Mouse (Mus musculus): ENCODE measurements around the gene Olfr1357. TPM values are rescaled to one million over a fixed set of nuclear protein-coding genes. Genes with fewer than 3 reads are reported as not detected.

The Olfr1357 gene
- total and polyA plus RNA-seq, 3 experiments, result 0.16 TPM; not detected in 2

- peaks cover 57% of the 10 kb centered on the region for H3K36me3 ChIP-seq (replicated peaks)
- no peaks in the 10 kb centered on the region for H3K9me3 ChIP-seq (replicated peaks)
- H3K4me3 ChIP-seq (ENCODE audit: low read depth, low read length), result no peak overlapping the region
- H3K4me1 ChIP-seq (ENCODE audit: insufficient read depth, low read depth, low read length), result peaks cover 33% of the 10 kb centered on the region
- DNase-seq (ENCODE audit: low spot score) (no peak), ATAC-seq (ENCODE audit: extremely low read depth, insufficient number of reproducible peaks, low FRiP score, poor library complexity, severe bottlenecking) (no peak)
- H3K27me3 ChIP-seq (ENCODE audit: insufficient read depth, low read length), result no peaks in the 10 kb centered on the region
- TF ChIP-seq CTCF (IDR thresholded peaks at IDR 0.05; ENCODE audit: low read depth, low read length), result no peak
- no peak for TF ChIP-seq GATA1 (IDR thresholded peaks at IDR 0.05; ENCODE audit: borderline replicate concordance, low read length)
- TF ChIP-seq GATA2 (IDR thresholded peaks at IDR 0.05; ENCODE audit: borderline replicate concordance, low read depth, low read length), result no peak
- TF ChIP-seq TAL1 (conservative IDR thresholded peaks at IDR 0.05; ENCODE audit: low read depth, low read length), result no peak
- TF ChIP-seq POLR2AphosphoS5 (IDR thresholded peaks at IDR 0.05; ENCODE audit: insufficient replicate concordance, low read depth, low read length), result no peak
These were observed 41.3 kb downstream of the Olfr1357 start for GRCm38 (mm10) chr10:78576435-78577184.

DNA sequence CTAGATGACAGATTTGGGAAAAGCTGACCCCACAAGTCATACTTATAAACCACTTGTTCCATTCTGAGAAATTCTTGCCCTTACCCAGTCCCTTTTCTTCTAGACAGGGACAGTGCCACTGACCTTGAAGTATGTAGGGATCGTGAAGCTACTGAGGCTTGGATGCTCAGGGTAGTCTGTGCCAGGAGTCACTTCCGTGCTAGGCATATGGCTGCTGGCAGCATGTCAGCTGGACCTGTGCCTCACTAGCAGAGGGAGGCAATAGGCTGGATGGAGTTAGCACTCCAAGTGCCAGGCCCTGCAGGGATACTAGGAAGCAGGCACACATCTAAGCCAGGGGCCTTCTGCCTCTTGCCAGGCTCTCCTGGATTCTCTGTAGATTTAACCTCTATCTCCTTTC lies 42.2 kb downstream of the Olfr1357 start:
- no peak for TF ChIP-seq GATA2 (IDR thresholded peaks at IDR 0.05; ENCODE audit: borderline replicate concordance, low read depth, low read length)
- TF ChIP-seq CTCF (IDR thresholded peaks at IDR 0.05; ENCODE audit: low read depth, low read length), result no peak
- no peak for TF ChIP-seq POLR2AphosphoS5 (IDR thresholded peaks at IDR 0.05; ENCODE audit: insufficient replicate concordance, low read depth, low read length)
- no peak for TF ChIP-seq TAL1 (conservative IDR thresholded peaks at IDR 0.05; ENCODE audit: low read depth, low read length)
- no peak for TF ChIP-seq GATA1 (IDR thresholded peaks at IDR 0.05; ENCODE audit: borderline replicate concordance, low read length)
- peaks cover 48% of the 10 kb centered on the region for H3K36me3 ChIP-seq (replicated peaks)
- H3K9me3 ChIP-seq (replicated peaks), result no peaks in the 10 kb centered on the region
- H3K4me3 ChIP-seq (ENCODE audit: low read depth, low read length), result peak overlapping the region; percentile 83; the same call in 1 of the 2 replicates
- no peaks in the 10 kb centered on the region for H3K27me3 ChIP-seq (ENCODE audit: insufficient read depth, low read length)
- H3K4me1 ChIP-seq (ENCODE audit: insufficient read depth, low read depth, low read length), result peaks cover 33% of the 10 kb centered on the region
- DNase-seq (ENCODE audit: low spot score) (no peak), ATAC-seq (ENCODE audit: extremely low read depth, insufficient number of reproducible peaks, low FRiP score, poor library complexity, severe bottlenecking) (no peak)

DNA sequence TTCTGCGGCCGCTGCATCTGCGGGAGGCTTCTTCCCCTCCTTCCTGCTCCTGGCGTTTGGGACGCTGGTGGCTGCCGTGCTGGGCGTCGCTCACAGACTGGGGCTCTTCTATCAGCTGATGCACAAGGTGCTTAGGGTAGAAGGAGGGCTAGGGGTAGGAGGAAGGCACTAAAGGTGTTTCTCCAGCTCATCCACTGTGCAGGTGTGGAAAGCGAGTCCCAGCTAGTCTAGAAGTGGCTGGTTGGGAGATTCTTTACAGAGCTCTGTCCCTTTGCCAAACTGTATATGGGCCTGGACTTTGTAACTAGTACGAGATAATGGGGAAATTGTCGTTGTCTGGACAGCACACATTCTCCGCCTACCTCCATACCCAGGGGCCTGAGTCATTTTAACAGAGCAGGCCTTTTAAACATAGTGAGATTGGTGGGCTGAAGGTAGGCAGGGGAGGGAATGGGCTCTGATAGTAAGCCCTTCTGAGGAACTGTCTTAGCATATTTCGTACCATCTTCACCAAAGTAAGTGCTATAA lies 42.7 kb downstream of the Olfr1357 start:
- peak; percentile 34 for DNase-seq (ENCODE audit: low spot score)
- peak; percentile 3; the same call in 1 of the 2 replicates for ATAC-seq (ENCODE audit: extremely low read depth, insufficient number of reproducible peaks, low FRiP score, poor library complexity, severe bottlenecking)
- Histone ChIP-seq H3K4me1 (ENCODE audit: insufficient read depth, low read depth, low read length) (peaks cover 33% of the 10 kb centered on the region), H3K27me3 (ENCODE audit: insufficient read depth, low read length) (0 out of 2 replicates have a peak, but pooled peaks cover 3% of the 10 kb centered on the region), H3K9me3 (replicated peaks) (no peaks in the 10 kb centered on the region), H3K4me3 (ENCODE audit: low read depth, low read length) (peak overlapping the region; percentile 83), H3K36me3 (replicated peaks) (peaks cover 43% of the 10 kb centered on the region)
- TF ChIP-seq GATA1 (IDR thresholded peaks at IDR 0.05; ENCODE audit: borderline replicate concordance, low read length), result no peak

- TF ChIP-seq CTCF (IDR thresholded peaks at IDR 0.05; ENCODE audit: low read depth, low read length) (no peak), GATA1 (IDR thresholded peaks at IDR 0.05; ENCODE audit: borderline replicate concordance, low read length) (no peak), TAL1 (conservative IDR thresholded peaks at IDR 0.05; ENCODE audit: low read depth, low read length) (no peak), GATA2 (IDR thresholded peaks at IDR 0.05; ENCODE audit: borderline replicate concordance, low read depth, low read length) (no peak), POLR2AphosphoS5 (IDR thresholded peaks at IDR 0.05; ENCODE audit: insufficient replicate concordance, low read depth, low read length) (no peak)
- peaks cover 33% of the 10 kb centered on the region for H3K4me1 ChIP-seq (ENCODE audit: insufficient read depth, low read depth, low read length)
- peak within 1 kb of the TSS; percentile 83 for H3K4me3 ChIP-seq (ENCODE audit: low read depth, low read length)
- H3K27me3 ChIP-seq (ENCODE audit: insufficient read depth, low read length), result 0 out of 2 replicates have a peak, but pooled peaks cover 3% of the 10 kb centered on the region
- ATAC-seq (ENCODE audit: extremely low read depth, insufficient number of reproducible peaks, low FRiP score, poor library complexity, severe bottlenecking) (peak; percentile 82), DNase-seq (ENCODE audit: low spot score) (peak; percentile 84)
- no peaks in the 10 kb centered on the region for H3K9me3 ChIP-seq (replicated peaks)
- peaks cover 36% of the 10 kb centered on the region for H3K36me3 ChIP-seq (replicated peaks)
These were observed 43.4 kb downstream of the Olfr1357 start, which contains the start of gene Ilvbl for GRCm38 (mm10) chr10:78574250-78575104. Ilvbl (plus strand) TSS chr10:78574346.

GRCm38 (mm10) chr10:78573226-78573625 lies 44.6 kb downstream of the Olfr1357 start:
- DNase-seq (ENCODE audit: low spot score) (no peak), ATAC-seq (ENCODE audit: extremely low read depth, insufficient number of reproducible peaks, low FRiP score, poor library complexity, severe bottlenecking) (no peak)
- TF ChIP-seq POLR2AphosphoS5 (IDR thresholded peaks at IDR 0.05; ENCODE audit: insufficient replicate concordance, low read depth, low read length), result no peak
- no peak for TF ChIP-seq TAL1 (conservative IDR thresholded peaks at IDR 0.05; ENCODE audit: low read depth, low read length)
- no peak for TF ChIP-seq CTCF (IDR thresholded peaks at IDR 0.05; ENCODE audit: low read depth, low read length)
- TF ChIP-seq GATA2 (IDR thresholded peaks at IDR 0.05; ENCODE audit: borderline replicate concordance, low read depth, low read length), result no peak
- TF ChIP-seq GATA1 (IDR thresholded peaks at IDR 0.05; ENCODE audit: borderline replicate concordance, low read length), result no peak
- H3K27me3 ChIP-seq (ENCODE audit: insufficient read depth, low read length), result 0 out of 2 replicates have a peak, but pooled peaks cover 3% of the 10 kb centered on the region
- H3K36me3 ChIP-seq (replicated peaks), result peaks cover 23% of the 10 kb centered on the region
- peaks cover 33% of the 10 kb centered on the region for H3K4me1 ChIP-seq (ENCODE audit: insufficient read depth, low read depth, low read length)
- H3K9me3 ChIP-seq (replicated peaks), result no peaks in the 10 kb centered on the region
- no peak overlapping the region for H3K4me3 ChIP-seq (ENCODE audit: low read depth, low read length)

GRCm38 (mm10) chr10:78570897-78571296 lies 47.0 kb downstream of the Olfr1357 start:
- no peak for TF ChIP-seq GATA1 (IDR thresholded peaks at IDR 0.05; ENCODE audit: borderline replicate concordance, low read length)
- no peak for TF ChIP-seq TAL1 (conservative IDR thresholded peaks at IDR 0.05; ENCODE audit: low read depth, low read length)
- TF ChIP-seq CTCF (IDR thresholded peaks at IDR 0.05; ENCODE audit: low read depth, low read length), result no peak
- TF ChIP-seq POLR2AphosphoS5 (IDR thresholded peaks at IDR 0.05; ENCODE audit: insufficient replicate concordance, low read depth, low read length), result no peak
- TF ChIP-seq GATA2 (IDR thresholded peaks at IDR 0.05; ENCODE audit: borderline replicate concordance, low read depth, low read length), result no peak
- no peak overlapping the region for H3K4me3 ChIP-seq (ENCODE audit: low read depth, low read length)
- H3K36me3 ChIP-seq (replicated peaks), result peaks cover 3% of the 10 kb centered on the region
- H3K9me3 ChIP-seq (replicated peaks), result no peaks in the 10 kb centered on the region
- DNase-seq (ENCODE audit: low spot score), result no peak
- ATAC-seq (ENCODE audit: extremely low read depth, insufficient number of reproducible peaks, low FRiP score, poor library complexity, severe bottlenecking), result no peak
- peaks cover 20% of the 10 kb centered on the region for H3K4me1 ChIP-seq (ENCODE audit: insufficient read depth, low read depth, low read length)
- H3K27me3 ChIP-seq (ENCODE audit: insufficient read depth, low read length), result 0 out of 2 replicates have a peak, but pooled peaks cover 3% of the 10 kb centered on the region

Data from G1E (cell line).